Mouse (Mus musculus) spleen, postnatal 14 days (tissue): Measurements from ENCODE around the gene Lsmem1.
"Not testable (repeated sequence)": the region's sequence is repeated elsewhere in the genome, so short reads cannot be mapped to it uniquely, and the experiment has no call there.

Source experiments
- DNase-seq, 2 experiments: peaks; one replicate each; pipeline ENCODE4 v3.0.0; 2021 to 2022; ENCODE audit warnings: low spot score in 2 of 2

Lsmem1 gene

DNA sequence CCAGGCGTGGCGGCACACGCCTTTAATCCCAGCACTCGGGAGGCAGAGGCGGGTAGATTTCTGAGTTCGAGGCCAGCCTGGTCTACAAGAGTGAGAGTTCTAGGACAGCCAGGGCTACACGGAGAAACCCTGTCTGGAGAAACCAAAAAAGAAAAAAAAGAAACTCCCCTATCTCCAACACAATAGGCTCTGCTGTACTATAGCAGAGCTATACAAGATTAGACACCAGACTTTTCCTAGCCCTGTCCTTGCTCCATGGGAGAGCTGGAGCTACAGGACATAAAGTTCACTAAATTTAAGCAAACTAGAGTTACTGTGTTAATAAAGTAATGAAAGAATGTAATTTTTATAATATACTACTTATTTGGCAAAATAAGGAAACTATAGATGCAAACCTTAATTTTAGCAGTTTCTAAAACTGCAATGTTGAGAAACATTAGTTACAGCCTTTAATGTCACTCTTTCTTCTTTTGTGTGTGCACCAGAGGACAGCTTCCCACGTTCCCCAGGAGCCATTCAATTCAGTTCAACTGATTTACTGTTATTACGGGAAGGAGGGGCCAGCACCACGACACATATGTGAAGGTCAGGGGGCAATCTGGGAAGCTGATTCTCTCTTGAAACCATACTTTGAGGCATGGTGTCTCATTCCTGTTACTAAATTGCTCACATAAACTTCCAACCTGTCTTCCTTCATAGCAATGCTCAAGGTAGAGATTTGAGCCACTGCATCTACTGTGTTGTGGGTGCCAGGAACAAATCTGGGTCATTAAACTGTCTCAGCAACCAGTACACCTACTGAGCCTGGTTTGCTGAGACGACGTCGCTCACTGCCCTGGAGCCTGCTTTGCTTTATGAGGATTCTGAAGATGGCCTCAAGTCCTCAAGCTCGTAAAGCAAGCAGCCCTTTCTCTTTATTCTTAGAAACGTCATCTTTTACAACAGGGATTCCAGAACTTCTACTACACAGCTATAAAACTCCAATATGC, 15.9 kb upstream of the Lsmem1 start:
- no peak for DNase-seq

DNA sequence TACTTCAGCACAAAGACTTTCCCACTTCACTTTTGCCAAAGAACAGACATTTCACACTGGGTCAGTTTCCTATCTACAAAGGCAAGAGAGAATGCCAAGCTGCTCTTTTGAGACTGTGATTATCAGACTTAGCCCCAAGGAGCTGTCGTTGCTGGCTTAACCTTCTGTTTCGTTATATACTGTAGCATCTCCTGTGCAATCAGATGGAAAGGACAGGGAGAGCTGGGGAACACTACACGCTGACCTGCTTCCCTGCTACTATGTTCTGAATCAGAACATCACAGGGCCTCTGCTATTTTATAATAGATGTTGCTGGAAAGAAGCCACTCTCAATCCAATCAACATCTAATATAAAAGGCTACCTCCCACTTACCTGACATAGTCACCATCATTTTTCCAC, 9.8 kb upstream of the Lsmem1 start:
- DNase-seq: no peak

DNA sequence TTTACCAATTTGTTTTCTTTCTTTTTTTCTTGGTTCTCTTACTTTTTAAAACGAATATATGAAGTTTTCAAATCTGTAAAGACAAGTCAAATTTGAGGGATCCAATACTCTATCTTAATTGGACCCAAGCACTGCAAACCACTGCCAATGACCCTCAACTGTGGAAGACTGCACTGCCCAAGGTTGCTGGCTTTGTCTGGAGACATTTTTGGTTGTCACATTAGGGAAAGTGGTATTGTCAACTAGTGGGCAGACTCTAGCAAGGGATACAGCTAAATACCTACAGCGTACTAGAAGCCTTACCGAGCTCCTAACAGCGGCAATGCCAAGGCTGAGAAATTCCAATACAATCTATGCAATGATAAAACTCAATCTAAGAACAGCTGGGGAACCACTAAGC, 8.6 kb upstream of the Lsmem1 start:
- no peak for DNase-seq

DNA sequence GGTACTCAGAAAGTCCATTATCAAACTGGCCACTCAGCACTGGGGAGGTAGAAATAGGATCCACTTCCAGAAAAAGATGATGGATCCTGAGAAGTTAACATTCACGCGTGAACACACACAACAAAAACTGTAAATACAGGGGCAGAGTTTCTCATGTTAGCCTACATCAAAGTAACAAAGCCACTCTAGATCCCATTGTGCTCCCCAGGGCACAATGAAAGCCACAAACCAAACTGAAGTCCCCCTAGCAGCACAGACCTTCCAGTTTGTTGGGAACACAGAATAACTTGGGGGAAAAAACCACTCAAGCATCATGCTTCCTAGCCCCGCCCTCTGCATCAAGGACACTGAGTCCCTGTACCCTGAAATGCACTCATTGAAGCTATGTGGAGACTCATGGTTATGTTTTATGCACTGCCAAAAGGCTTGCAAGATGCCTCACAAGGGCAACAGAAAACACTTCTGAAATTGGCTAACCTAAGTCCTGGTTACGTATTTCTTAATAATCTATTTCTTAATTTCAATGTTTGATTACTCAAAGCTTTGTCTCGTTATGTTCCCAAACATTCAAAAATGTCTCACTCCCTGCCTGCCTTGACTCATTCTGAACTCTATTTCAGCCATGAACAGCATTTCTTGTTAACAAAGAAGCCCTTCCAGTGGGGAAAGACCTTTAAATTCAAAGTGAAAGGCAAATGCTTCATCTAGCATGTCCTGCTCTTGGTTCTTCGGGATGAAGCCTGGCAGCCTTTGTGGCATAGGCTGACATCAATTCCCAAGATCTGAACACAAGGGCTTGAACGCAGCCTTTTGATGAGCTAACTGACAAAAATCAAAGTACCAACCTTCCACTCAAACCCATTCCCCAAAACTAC, 3.1 kb upstream of the Lsmem1 start:
- DNase-seq: no peak

DNA sequence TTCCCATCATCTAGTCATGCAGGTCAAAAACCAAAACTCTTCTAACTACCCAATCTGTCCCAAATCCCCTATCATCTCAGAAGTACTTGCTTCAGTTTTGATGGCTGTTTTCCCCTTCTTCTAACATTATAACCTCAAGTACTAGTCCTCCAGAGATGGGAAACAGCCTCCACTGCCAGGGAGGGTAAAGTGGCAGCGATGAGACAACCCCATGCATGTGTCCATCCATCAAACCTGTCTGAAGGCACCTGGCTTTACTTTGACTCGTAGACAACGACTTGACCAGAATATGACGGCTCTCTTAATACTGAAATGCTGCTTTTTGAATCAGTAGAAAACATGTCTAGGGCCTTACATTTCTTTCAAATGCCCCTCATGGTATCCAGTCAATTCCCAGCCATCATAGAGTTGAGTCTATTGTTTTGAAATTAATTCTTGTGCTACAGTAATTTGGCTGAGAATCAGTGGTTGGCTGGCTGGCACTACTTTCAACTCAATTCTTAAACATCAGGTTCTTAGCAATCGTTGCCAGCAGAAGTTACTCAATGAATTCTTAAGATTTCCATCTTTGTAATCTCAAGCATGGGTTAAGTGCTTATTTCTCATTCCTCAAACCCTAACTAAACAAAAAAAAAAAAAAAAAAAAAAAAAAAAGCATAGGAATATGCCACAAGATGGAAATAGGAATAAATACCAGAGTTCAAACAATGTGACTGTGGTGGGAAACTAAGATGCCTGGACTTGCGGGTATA, 1.4 kb upstream of the Lsmem1 start:
- no peak for DNase-seq

- DNase-seq: peak in 1 of 2 experiments; percentile 51
These were observed 609 bp upstream of the Lsmem1 start for GRCm38 (mm10) chr12:40199795-40200402.

GRCm38 (mm10) chr12:40198427-40198826, 863 bp downstream of the Lsmem1 start:
- DNase-seq: no peak

- DNase-seq: no peak
These were observed 1.3 kb downstream of the Lsmem1 start for GRCm38 (mm10) chr12:40198019-40198418.

GRCm38 (mm10) chr12:40197511-40197910, 1.8 kb downstream of the Lsmem1 start:
- no peak for DNase-seq

DNA sequence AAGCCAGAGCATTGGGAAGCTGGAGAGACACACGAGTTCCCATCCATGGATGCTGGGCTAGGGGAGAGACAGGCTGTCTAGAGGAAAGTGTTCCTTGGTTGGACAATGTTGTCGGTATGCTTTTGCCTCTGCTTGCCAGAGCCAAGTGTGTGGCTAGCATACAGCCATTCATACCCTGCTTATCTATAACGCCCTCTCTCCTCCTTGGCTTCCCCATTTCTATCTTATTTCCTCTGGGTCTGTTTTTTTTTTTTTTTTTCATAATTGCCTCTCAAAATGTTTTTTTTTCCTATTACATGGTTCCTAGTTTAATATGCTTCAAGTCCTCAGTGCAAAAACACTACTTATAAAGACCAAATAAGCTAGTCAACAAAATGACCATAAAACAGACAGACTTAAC, 13.8 kb downstream of the Lsmem1 start:
- no peak for DNase-seq

- peak in 1 of 2 experiments; percentile 2 for DNase-seq
These were observed 22.2 kb downstream of the Lsmem1 start for GRCm38 (mm10) chr12:40177089-40177488.

GRCm38 (mm10) chr12:40176158-40176557, 23.1 kb downstream of the Lsmem1 start:
- DNase-seq: no peak

- not testable (repeated sequence) for DNase-seq
These were observed 24.1 kb downstream of the Lsmem1 start for GRCm38 (mm10) chr12:40175171-40175570.

DNA sequence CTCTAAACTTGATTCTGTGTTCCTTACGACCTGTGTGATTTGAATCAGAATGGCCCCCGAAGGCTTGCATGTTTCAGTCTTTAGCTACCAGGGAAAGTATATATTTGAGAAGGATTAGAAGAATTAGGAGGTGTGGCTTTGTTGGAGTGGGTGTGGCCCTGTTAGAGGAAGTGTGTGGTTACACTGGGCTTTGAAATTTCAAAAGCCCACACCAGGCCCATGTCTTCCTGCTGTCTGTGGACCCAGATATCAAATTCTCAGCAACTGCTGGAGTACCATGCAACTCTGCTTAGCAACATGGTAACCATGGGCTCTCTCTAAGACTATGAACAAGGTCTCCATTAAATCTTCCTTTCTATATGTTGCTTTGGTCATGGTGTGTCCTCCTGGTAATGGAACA, 27.7 kb downstream of the Lsmem1 start:
- no peak for DNase-seq

DNA sequence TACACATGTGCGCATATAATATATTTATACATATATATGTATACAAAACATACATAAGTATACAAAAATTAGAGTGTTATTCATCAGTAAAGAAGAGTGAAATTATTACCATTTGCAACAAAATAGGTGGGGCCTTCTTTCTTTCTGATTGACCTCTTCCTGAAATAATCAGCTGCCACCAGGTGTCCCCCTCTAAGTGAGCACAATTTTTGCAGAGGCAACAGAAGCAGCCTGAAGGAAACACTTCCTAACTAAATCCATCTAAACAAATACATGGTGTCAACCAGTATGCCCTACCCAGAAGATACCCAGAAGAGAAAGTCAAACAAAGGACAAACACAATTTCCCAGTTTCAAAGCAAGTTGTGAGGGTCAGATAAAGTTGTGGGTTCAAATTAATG, 29.6 kb downstream of the Lsmem1 start:
- DNase-seq: no peak

- DNase-seq: no peak
These were observed 34.7 kb downstream of the Lsmem1 start for GRCm38 (mm10) chr12:40164621-40165020.

DNA sequence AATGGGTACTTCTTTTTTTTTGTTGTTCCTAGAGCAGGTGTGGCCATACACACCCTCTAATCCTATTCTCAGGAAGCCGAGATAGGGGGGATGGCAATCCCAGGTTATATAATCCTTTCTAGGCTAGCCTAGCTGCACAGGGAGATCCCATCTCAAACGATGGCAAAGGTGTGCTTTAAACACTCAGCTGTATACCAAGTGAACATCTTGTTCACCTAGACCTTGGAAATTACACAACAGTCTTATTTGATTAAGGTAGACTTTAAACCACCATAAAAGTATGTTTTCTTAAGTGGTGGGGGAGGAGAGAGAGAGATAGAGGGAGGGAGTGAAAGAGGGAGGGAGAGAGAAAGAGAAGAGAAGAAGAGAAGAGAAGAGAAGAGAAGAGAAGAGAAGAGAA, 38.5 kb downstream of the Lsmem1 start:
- no peak for DNase-seq

GRCm38 (mm10) chr12:40154188-40154587, 45.1 kb downstream of the Lsmem1 start:
- DNase-seq: no peak

GRCm38 (mm10) chr12:40152353-40153069, 46.8 kb downstream of the Lsmem1 start:
- DNase-seq: no peak

DNA sequence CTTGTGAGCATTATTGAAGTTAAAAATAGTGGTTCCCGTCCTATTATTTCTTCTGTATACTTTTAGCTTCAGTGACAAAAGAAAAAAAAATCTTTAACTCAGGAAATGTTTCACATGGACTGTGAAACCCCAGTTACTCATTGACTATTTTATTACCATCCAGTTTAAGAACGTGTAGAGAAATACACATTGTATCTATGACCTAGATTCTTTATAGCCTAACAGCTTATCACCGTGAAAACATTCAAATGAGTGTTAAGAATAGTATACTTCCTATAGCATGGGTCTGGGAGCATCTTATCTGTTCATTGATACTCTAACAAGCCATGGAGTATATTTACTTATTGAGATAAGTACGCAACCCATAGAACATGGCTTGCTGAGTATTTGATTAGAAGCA, 52.0 kb downstream of the Lsmem1 start:
- no peak for DNase-seq

- no peak for DNase-seq
These were observed 52.8 kb downstream of the Lsmem1 start for GRCm38 (mm10) chr12:40146510-40146909.
